Mouse (Mus musculus) thymus, postnatal 36 days (tissue): ENCODE results near the gene Ttc33.
A peak's percentile ranks its signal among the peaks of the same experiment; 100 is the strongest.

ENCODE experiments used
- DNase-seq, 2 experiments: peaks; one replicate each; pipeline ENCODE4 v3.0.0; 2022; ENCODE audit warnings: mixed read lengths in 2 of 2

The Ttc33 gene

GRCm38 (mm10) chr15:5242241-5243035 lies 57.1 kb downstream of the Ttc33 start:
- peak; percentile 61 for DNase-seq

GRCm38 (mm10) chr15:5243036-5243958 lies 58.0 kb downstream of the Ttc33 start:
- no peak for DNase-seq

- DNase-seq: peak; percentile 99
Observed at GRCm38 (mm10) chr15:5243959-5244905, 58.9 kb downstream of the Ttc33 start, which contains the start of gene Ptger4. Gene Ptger4, minus strand, starts transcription at chr15:5244187.

- no peak for DNase-seq
Observed at GRCm38 (mm10) chr15:5250182-5250581, 64.9 kb downstream of the Ttc33 start.

DNA sequence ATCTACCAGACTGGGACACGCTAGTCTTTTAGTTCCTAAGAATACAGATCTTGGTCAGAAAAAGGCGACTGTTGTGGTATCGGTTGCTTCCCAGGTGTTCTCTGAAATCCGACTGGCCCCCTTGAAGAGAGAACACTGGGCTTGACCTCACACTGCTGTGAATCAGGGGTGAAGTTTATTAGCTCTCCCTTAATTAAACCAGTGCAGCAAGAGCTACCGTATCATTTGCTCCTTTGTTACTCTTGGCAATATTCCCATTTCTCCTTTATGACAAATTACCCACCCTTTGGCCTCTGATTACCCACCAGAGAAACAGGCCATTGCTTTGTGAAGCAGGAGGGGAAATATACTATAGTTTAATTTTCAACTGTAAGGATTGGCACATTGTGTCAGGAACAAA lies 74.9 kb downstream of the Ttc33 start:
- no peak for DNase-seq

- no peak for DNase-seq
Observed at GRCm38 (mm10) chr15:5261004-5261403, 75.7 kb downstream of the Ttc33 start.

- no peak for DNase-seq
Observed at GRCm38 (mm10) chr15:5262095-5262667, 76.9 kb downstream of the Ttc33 start.

- DNase-seq: no peak
Observed at GRCm38 (mm10) chr15:5262874-5263504, 77.7 kb downstream of the Ttc33 start.

DNA sequence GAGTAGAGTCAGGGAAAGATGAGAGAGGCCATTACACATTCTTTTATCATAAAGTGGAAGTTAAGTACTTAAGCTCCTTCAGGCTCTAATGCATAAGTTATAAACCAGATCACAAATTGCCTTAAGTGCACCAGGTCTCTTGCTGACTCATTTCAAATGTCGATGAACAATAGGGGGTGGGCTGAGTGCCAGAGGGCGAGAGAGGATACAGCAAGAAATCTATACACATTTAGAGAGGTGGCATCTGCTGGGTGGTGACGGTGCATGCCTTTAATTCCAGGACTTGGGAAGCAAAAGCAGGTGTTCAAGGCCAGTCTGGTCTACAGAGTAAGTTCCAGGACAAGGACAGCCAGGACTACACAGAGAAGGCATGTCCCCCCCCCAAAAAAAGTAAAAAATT lies 80.8 kb downstream of the Ttc33 start:
- DNase-seq: no peak
